Mouse (Mus musculus): Measurements from ENCODE around the gene Galntl6.

DNA sequence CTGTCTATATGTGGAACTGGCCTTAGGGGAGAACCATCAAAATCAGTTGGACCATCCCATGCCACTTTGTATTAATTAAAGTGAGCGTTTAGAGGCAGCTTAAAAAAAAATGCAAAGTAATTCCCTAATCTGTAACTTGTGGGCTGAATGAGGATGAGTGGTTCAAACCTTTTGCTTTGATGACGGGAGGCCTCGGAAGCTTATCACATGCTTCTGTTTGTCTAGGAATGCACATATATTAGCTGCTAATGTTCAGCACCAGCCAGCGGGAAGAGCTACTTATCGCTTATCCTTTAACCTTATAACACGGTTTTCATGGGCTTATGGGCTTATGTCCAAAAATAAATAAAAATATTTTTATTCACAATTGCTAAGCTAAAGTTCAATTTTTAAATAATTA, 16.5 kb downstream of the Galntl6 start:
- no peak for TF ChIP-seq CTCF (IDR thresholded peaks at IDR 0.05; ENCODE audit: low read depth)
- TF ChIP-seq EP300 (IDR thresholded peaks at IDR 0.05; ENCODE audit: low read depth) = no peak
